Mouse (Mus musculus): ENCODE measurements at regions not wholly inside any gene's neighbourhood (a gene's known extent, or its start where the extent isn't known, plus 50 kb on each side); places are given as distances from the start of the nearest gene placed in this dataset.

GRCm38 (mm10) chr4:32158886-32159285, 79.7 kb upstream of the Bach2 start:
- no peaks in the 10 kb centered on the region for H3K9me3 ChIP-seq (replicated peaks; ENCODE audit: control insufficient read depth, low read length, poor library complexity, severe bottlenecking)
- H3K9ac ChIP-seq (ENCODE audit: low read depth, low read length), result no peak overlapping the region
- no peak for ATAC-seq
- no peak overlapping the region for H3K27ac ChIP-seq (ENCODE audit: low read length)
- no peak overlapping the region for H3K4me3 ChIP-seq (ENCODE audit: low read depth, low read length)
- H3K27me3 ChIP-seq (ENCODE audit: control insufficient read depth, insufficient read depth, low read depth, low read length), result no peaks in the 10 kb centered on the region
- H3K36me3 ChIP-seq (ENCODE audit: control insufficient read depth, insufficient read depth, low read length), result no peaks in the 10 kb centered on the region
- H3K4me2 ChIP-seq (ENCODE audit: low read length), result no peak overlapping the region
- WGBS, result 43% methylated on average over 4 of the region's 4 CpGs
- H3K4me1 ChIP-seq (ENCODE audit: control insufficient read depth, insufficient read depth, low read length), result peaks cover 3% of the 10 kb centered on the region; the same call in 1 of the 2 replicates

DNA sequence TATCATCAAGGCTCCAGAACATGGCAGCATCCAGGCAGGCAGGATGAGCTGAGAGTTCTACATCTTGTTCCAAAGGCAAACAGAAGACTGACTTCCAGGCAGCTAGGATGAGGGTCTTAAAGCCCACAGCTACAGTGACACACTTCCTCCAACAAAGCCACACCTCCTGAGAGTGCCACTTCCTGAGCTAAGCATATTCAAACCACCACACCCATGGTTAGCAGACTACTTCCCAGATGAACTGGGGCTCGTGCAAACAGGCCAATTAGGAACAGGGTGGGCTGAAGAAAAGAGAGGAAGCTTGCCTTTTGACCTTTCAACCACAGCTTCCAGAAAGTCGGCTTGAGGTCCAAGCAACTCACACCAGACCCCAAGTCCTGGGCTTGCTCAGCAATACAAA, 77.8 kb upstream of the Bach2 start:
- Histone ChIP-seq H3K4me3 (ENCODE audit: low read depth, low read length) (no peak overlapping the region), H3K27me3 (ENCODE audit: control insufficient read depth, insufficient read depth, low read depth, low read length) (no peaks in the 10 kb centered on the region), H3K27ac (ENCODE audit: low read length) (no peak overlapping the region), H3K4me1 (ENCODE audit: control insufficient read depth, insufficient read depth, low read length) (peaks cover 3% of the 10 kb centered on the region; the same call in 1 of the 2 replicates), H3K36me3 (ENCODE audit: control insufficient read depth, insufficient read depth, low read length) (no peaks in the 10 kb centered on the region), H3K9ac (ENCODE audit: low read depth, low read length) (no peak overlapping the region), H3K9me3 (replicated peaks; ENCODE audit: control insufficient read depth, low read length, poor library complexity, severe bottlenecking) (no peaks in the 10 kb centered on the region), H3K4me2 (ENCODE audit: low read length) (no peak overlapping the region)
- WGBS, result 70% methylated on average over 2 of the region's 2 CpGs
- no peak for ATAC-seq

DNA sequence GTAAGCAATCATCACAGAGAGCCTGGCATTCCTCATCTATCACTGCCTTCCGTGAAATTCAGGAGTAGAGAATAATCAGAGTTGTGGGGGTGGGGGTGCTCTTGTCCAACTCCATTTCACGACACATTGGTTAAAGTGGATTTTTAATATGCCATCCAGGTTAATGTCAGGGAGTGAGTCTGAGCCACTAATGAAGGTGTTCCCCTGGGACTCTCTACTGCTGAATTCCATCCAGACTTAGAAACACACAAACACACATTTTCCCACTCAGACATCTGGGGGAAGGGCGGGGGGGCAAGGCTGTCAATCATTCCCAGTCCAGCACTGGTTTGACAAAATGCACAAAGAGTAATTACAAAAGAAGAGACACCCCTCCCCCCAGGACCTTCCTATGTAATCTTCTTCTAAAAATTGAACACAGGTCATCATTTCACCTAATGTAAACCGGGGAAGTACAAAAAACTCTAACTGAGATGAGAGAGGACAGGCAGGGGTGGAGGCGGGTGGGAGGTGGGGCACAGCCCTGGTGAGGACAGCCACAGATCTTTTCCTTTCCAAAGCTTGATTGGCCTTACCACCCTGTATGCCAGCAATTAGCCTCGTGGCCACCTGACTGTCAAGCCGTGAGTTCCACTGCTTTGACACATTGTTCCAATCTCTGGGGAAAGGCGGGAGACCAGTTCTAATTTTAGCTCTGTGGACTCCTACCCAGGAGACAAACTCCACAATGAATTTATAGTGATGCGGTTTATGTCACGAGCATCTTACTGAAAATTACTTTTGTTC, 76.5 kb upstream of the Bach2 start:
- H3K36me3 ChIP-seq (ENCODE audit: control insufficient read depth, insufficient read depth, low read length), result no peaks in the 10 kb centered on the region
- no peak overlapping the region for H3K9ac ChIP-seq (ENCODE audit: low read depth, low read length)
- no peaks in the 10 kb centered on the region for H3K9me3 ChIP-seq (replicated peaks; ENCODE audit: control insufficient read depth, low read length, poor library complexity, severe bottlenecking)
- H3K27me3 ChIP-seq (ENCODE audit: control insufficient read depth, insufficient read depth, low read depth, low read length), result no peaks in the 10 kb centered on the region
- H3K4me1 ChIP-seq (ENCODE audit: control insufficient read depth, insufficient read depth, low read length), result peaks cover 5% of the 10 kb centered on the region; the same call in 1 of the 2 replicates
- ATAC-seq, result peak; percentile 40
- H3K4me3 ChIP-seq (ENCODE audit: low read depth, low read length), result no peak overlapping the region
- 30% methylated on average over 10 of the region's 10 CpGs for WGBS
- no peak overlapping the region for H3K27ac ChIP-seq (ENCODE audit: low read length)
- no peak overlapping the region for H3K4me2 ChIP-seq (ENCODE audit: low read length)

GRCm38 (mm10) chr4:32162694-32163240, 75.8 kb upstream of the Bach2 start:
- Histone ChIP-seq H3K27ac (ENCODE audit: low read length) (no peak overlapping the region), H3K4me2 (ENCODE audit: low read length) (no peak overlapping the region)
- ATAC-seq, result no peak

DNA sequence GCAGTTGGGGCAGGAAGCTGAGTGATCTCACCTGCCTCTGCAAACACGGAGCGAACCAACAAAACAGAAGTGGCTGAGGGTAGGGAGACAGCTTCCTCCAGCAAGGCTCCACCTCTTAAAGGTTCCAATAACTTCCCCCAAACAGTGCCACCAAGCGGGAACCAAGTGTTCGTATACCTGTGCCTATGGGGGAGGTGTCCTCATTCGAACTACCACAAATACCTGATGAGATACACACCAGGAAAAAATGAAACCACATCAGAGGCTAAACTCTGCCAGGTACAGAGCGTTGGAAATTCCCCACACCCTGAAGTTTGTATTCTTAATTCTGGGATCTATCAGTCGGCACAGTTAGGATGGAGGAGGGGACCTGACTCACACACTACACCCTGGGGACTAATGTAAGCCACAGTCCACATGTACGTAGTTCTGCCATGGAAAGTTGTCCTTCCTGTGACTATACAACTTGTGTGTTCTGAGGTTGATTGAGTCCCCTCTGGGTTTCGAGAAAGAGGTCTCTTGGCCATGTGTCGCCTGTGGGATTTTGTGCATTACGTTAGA, 74.4 kb upstream of the Bach2 start:
- Histone ChIP-seq H3K4me2 (ENCODE audit: low read length) (no peak overlapping the region), H3K36me3 (ENCODE audit: control insufficient read depth, insufficient read depth, low read length) (no peaks in the 10 kb centered on the region), H3K4me3 (ENCODE audit: low read depth, low read length) (no peak overlapping the region), H3K27ac (ENCODE audit: low read length) (no peak overlapping the region), H3K9ac (ENCODE audit: low read depth, low read length) (no peak overlapping the region), H3K9me3 (replicated peaks; ENCODE audit: control insufficient read depth, low read length, poor library complexity, severe bottlenecking) (no peaks in the 10 kb centered on the region), H3K4me1 (ENCODE audit: control insufficient read depth, insufficient read depth, low read length) (peaks cover 5% of the 10 kb centered on the region; the same call in 1 of the 2 replicates), H3K27me3 (ENCODE audit: control insufficient read depth, insufficient read depth, low read depth, low read length) (no peaks in the 10 kb centered on the region)
- no peak for ATAC-seq
- 93% methylated on average over 11 of the region's 11 CpGs for WGBS

More at GRCm38 (mm10) chr4:32162694-32163240, 75.8 kb upstream of the Bach2 start:
- no peaks in the 10 kb centered on the region for H3K9me3 ChIP-seq (replicated peaks; ENCODE audit: control insufficient read depth, low read length, poor library complexity, severe bottlenecking)
- no peaks in the 10 kb centered on the region for H3K36me3 ChIP-seq (ENCODE audit: control insufficient read depth, insufficient read depth, low read length)
- no peaks in the 10 kb centered on the region for H3K27me3 ChIP-seq (ENCODE audit: control insufficient read depth, insufficient read depth, low read depth, low read length)
- WGBS, result 82% methylated on average over 12 of the region's 12 CpGs
- H3K9ac ChIP-seq (ENCODE audit: low read depth, low read length), result no peak overlapping the region
- peaks cover 5% of the 10 kb centered on the region; the same call in 1 of the 2 replicates for H3K4me1 ChIP-seq (ENCODE audit: control insufficient read depth, insufficient read depth, low read length)
- H3K4me3 ChIP-seq (ENCODE audit: low read depth, low read length), result no peak overlapping the region

GRCm38 (mm10) chr4:32164736-32165241, 73.8 kb upstream of the Bach2 start:
- H3K9ac ChIP-seq (ENCODE audit: low read depth, low read length), result no peak overlapping the region
- H3K36me3 ChIP-seq (ENCODE audit: control insufficient read depth, insufficient read depth, low read length), result no peaks in the 10 kb centered on the region
- no peak for ATAC-seq
- no peak overlapping the region for H3K4me3 ChIP-seq (ENCODE audit: low read depth, low read length)
- no peaks in the 10 kb centered on the region for H3K27me3 ChIP-seq (ENCODE audit: control insufficient read depth, insufficient read depth, low read depth, low read length)
- no peak overlapping the region for H3K27ac ChIP-seq (ENCODE audit: low read length)
- WGBS, result 80% methylated on average over 11 of the region's 11 CpGs
- H3K4me1 ChIP-seq (ENCODE audit: control insufficient read depth, insufficient read depth, low read length), result peaks cover 5% of the 10 kb centered on the region; the same call in 1 of the 2 replicates
- no peaks in the 10 kb centered on the region for H3K9me3 ChIP-seq (replicated peaks; ENCODE audit: control insufficient read depth, low read length, poor library complexity, severe bottlenecking)
- H3K4me2 ChIP-seq (ENCODE audit: low read length), result no peak overlapping the region

- ATAC-seq, result no peak
- WGBS, result 40% methylated on average over 12 of the region's 12 CpGs
- no peak overlapping the region for H3K4me2 ChIP-seq (ENCODE audit: low read length)
Observed at GRCm38 (mm10) chr4:32165918-32166528, 72.6 kb upstream of the Bach2 start.

GRCm38 (mm10) chr4:32167151-32167550, 71.5 kb upstream of the Bach2 start:
- Histone ChIP-seq H3K4me3 (ENCODE audit: low read depth, low read length) (no peak overlapping the region), H3K27me3 (ENCODE audit: control insufficient read depth, insufficient read depth, low read depth, low read length) (no peaks in the 10 kb centered on the region)
- 44% methylated on average over 11 of the region's 11 CpGs for WGBS

More at GRCm38 (mm10) chr4:32165918-32166528, 72.6 kb upstream of the Bach2 start:
- H3K9me3 ChIP-seq (replicated peaks; ENCODE audit: control insufficient read depth, low read length, poor library complexity, severe bottlenecking), result no peaks in the 10 kb centered on the region
- H3K4me1 ChIP-seq (ENCODE audit: control insufficient read depth, insufficient read depth, low read length), result peaks cover 5% of the 10 kb centered on the region; the same call in 1 of the 2 replicates
- H3K27me3 ChIP-seq (ENCODE audit: control insufficient read depth, insufficient read depth, low read depth, low read length), result no peaks in the 10 kb centered on the region
- no peak overlapping the region for H3K27ac ChIP-seq (ENCODE audit: low read length)
- H3K9ac ChIP-seq (ENCODE audit: low read depth, low read length), result no peak overlapping the region
- no peak overlapping the region for H3K4me3 ChIP-seq (ENCODE audit: low read depth, low read length)
- H3K36me3 ChIP-seq (ENCODE audit: control insufficient read depth, insufficient read depth, low read length), result no peaks in the 10 kb centered on the region

More at GRCm38 (mm10) chr4:32167151-32167550, 71.5 kb upstream of the Bach2 start:
- Histone ChIP-seq H3K4me1 (ENCODE audit: control insufficient read depth, insufficient read depth, low read length) (peaks cover 2% of the 10 kb centered on the region; the same call in 1 of the 2 replicates), H3K27ac (ENCODE audit: low read length) (no peak overlapping the region), H3K36me3 (ENCODE audit: control insufficient read depth, insufficient read depth, low read length) (no peaks in the 10 kb centered on the region), H3K9ac (ENCODE audit: low read depth, low read length) (no peak overlapping the region), H3K9me3 (replicated peaks; ENCODE audit: control insufficient read depth, low read length, poor library complexity, severe bottlenecking) (no peaks in the 10 kb centered on the region), H3K4me2 (ENCODE audit: low read length) (no peak overlapping the region)
- ATAC-seq, result no peak

All from midbrain, embryonic 16.5 days (tissue).